Mouse (Mus musculus) induced T-regulatory cell, adult 2 months (primary cell): Measurements from ENCODE around the gene Kif26b.

Source experiments
- DNase-seq: peaks from one replicate; pipeline ENCODE4 v3.0.0-alpha.2; 2012; ENCODE audit warnings: low read depth

Kif26b gene

DNA sequence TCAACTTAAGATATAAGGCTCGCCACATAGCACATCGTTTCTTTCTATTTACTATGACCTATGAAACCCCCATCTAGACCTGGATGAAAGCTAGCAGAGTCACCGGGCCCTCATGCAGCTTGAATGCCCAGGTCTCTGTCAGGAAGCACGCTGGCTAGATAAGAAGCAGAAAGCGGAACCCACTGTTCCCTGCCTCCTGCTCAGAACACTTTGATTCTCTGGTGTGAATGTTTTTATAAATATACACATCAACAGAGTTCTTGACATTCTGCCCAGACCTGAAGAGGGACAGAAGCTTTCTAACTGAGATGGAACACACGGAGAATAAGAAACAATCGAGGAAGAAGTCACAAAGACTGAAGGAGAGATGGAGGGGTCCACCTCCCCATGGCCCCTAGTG is 311.4 kb downstream of the Kif26b start:
- no peak for DNase-seq

DNA sequence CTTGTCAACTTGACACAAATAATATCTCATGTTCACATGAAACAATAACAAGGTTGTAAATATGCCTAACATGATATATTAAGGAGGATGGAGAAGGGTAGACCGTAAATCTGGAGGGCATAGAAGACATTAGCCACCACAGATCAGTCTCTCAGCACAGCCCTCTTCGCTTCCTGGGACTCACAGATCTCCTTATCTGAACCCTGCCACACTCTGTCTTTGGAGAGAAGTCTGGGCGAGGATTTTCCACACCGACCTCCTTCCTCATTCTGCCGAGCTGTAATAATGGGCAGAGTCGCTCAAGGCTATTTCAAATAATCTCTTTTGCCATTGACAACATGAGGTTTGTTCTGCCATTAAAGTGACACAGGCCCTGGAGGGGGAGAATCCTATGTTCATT is 315.9 kb downstream of the Kif26b start:
- no peak for DNase-seq

DNA sequence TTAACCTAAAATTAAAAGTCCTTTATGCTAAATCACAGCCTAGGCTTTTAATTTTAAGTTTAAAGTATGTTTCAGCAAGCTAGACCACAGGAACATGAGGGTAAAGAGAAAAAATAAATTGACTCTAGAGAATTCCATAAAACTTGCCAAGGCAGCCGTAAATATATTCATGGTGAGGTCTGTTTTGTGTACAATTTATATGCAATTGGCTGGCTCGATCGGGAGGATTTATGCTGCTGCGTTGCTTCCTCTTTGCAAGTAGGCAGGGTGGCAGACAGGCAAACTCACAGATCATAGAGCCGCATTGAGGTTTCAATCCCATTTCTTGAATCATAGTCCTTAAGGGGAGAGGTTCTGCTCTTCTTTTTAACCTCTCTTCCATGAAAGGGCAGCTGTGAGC is 318.6 kb downstream of the Kif26b start:
- no peak for DNase-seq

DNA sequence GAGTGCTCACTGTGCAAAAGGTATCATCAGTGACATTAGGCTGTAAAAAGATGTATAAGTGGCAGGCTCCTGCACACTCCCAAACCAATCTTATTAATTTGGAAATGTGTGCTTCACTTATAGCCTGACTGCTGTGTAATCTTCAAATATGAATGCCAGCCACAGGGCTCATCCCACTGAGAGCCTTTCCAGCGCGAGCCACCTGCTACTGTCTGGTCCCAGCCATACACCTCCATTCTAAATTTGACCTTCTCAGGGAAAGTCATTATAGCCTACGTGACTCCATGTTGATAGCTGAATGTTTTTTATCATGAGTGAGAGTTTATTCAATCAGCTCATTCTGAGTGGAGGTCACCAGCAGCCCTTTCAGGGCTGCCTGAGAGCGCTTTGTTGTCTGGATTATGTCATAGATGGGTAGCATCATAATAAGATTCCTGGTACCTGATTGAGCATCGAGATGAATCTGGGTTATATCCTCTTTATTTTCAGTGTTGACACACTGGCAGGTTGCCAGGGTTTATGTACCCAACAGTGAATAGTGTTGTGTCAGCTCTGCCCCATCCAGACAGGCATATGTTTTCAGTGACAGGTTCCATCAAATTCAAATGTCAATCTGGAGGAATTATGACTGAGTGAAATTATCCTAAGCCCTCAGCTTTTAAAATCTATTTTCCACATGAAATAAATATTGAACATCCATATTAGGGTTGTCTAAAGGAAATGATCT is 319.6 kb downstream of the Kif26b start:
- no peak for DNase-seq

DNA sequence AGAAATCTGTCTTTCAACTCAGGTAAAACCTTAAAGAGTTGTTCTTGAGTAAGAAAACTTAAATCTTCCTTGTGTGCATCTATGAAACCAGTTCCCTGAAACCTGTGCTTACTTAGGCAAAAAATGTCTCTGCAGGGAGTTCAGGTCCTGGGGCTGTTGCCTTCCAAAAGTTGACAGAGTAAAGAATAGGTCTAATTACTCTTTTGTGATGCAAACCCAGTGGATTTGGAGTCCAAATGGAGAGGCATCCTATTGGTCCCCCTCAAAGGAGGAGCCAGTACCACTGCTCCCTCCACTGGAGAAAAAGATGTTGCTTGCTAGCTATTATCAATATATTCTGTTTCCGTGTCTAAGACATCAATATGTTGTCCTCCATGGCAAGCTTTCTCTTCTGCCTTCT is 321.6 kb downstream of the Kif26b start:
- no peak for DNase-seq

DNA sequence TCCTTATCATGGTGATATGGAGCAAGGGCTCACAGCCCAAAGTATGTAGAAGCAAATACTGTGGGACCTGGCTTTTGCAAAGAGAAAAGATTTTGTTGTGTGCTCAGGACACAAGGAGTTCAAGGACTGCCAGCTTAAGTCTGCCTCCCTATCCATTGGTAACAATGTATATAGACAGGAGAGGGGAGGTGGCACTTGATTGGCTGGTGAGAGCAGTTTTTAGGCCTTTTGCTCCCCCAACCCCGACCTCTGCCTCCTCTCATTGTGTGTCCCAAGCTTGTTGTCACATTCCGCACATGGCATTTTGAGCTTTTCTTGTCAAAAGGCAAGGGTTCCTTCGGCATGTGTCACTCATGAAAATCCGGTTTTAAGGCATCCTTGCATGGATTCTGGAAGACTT is 326.0 kb downstream of the Kif26b start:
- no peak for DNase-seq

DNA sequence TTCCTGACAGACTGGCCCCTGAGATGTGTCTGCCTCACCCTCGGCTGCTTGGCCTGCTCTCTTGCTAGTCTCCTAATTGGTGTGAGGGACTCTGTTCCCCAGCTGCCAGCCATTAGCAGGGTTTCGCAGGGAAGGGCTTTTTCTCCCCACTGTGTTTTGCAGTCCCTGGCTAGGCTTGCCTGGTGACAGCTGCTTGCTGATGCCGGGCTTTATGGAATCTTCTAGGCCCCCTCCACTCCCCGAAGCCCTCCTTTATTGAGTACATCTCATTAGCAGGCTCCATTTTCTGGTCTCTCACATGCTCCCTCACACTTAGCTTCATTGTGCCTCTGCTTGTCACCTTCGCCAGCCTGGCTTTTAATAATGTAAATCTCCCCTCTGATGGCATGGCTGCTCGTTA is 327.0 kb downstream of the Kif26b start:
- no peak for DNase-seq

GRCm38 (mm10) chr1:178860671-178861391 is 331.9 kb downstream of the Kif26b start:
- DNase-seq: no peak

GRCm38 (mm10) chr1:178861392-178861762 is 332.5 kb downstream of the Kif26b start:
- no peak for DNase-seq

DNA sequence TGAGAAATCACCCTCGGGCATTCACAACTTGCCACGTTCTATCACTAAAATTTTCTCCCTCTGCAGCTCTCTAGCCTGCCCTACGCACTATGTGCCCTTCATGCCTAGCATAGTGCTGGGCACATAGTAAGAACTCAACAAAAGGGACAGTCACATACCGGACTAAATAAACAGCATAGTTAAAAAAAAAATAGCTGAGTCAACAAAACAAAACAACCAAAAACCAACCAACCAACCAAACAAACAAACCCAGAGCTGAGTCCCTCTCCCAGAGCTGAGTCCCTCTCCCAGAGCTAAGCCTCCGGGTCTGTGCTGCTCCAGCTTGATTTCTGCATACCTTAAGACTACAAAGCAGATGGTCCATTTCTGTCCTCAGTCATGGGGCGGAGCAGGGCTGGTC is 334.8 kb downstream of the Kif26b start:
- DNase-seq: no peak

DNA sequence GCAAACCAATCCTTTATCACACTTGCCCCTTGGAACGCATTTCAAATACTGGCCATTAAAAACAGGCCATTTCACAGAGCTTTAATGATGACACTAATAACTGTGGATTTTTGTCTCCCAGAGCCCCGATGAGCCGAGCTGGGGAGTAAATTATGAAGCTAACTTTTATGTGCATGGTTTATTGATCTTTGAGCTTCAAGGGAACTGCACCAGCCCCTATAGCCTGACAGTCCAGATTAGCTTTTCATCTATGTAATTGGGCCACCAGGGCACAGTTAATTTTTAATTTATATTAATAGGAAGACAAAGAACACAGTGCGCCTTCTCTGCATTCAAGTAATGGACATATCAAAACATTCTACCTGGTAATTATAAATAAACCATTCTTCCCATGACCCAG is 335.4 kb downstream of the Kif26b start:
- no peak for DNase-seq

DNA sequence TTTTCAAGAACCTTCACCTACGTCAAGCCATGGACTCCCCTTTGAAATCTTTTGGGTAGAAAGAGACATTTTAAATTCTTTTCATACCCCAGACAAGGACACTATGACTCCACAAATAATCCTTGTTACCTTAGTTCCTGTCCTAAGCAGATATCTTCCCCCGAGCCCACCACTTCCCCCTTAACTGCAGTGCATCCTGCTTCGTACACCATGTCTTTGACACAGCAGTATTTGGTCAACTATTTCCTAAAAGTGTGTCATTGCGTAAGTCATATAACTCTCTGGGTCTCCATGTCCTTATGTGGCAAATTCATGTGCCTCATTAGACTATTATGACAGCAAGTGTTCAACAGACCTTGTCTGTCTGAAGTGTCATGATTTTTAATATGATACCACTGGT is 337.8 kb downstream of the Kif26b start:
- no peak for DNase-seq

DNA sequence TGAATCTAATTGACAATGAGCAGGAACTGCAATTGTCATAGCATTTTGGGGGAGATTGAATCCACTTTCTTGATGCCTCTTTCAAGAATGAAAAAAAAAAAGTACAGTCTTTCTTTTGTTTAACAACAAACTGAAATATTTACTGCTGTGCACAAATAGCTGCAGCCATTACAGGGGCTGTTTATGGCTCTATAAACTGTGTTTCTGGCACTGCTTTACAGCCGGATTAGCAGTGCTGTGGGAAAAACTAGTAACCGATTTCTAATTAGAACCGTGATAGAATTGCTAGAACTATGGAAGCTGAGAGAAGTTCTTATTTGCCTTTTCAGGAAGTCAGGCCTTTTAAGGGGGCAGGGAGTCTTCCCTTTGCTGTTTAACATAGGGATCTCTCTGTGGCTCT is 342.1 kb downstream of the Kif26b start:
- DNase-seq: no peak

DNA sequence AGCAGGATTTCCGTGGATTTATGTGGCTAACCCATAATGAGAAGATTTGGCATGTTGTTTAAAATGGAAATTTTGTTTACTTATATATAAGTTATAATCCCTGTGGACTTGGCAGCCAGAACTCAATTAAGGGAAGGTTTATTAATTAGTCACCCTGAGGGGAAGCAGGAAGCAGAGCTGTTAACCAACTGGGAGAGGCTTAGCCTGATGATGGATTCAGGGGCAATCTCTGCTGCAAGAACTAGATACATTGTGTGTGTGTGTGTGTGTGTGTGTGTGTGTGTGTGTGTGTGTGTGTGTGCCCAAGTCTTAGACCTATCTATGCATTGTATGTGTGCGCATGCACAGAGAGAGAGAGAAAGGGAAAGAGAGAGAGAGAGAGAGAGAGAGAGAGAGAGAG is 348.0 kb downstream of the Kif26b start:
- DNase-seq: no peak

DNA sequence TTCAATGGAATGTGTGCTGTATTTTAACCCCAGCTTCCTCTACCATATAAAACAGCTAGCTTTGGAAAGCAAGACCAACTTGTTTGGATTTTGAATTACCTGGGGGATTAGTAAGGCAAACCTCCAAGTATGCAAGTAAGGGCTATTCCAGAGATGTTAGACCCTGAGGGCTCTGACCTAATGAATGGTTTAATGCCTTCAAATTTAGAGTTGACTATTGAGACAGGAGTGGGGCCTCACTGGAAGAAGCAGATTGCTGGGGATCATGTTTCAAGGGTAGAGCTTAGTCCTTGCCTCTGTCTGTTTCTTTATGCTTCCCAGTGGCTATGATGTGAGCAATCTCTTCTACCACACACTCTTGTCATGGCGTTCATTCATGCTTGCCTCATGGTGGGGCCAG is 349.8 kb downstream of the Kif26b start:
- DNase-seq: no peak

- DNase-seq: no peak
These were observed 352.0 kb downstream of the Kif26b start for GRCm38 (mm10) chr1:178880905-178881304.

- DNase-seq: no peak
These were observed 357.7 kb downstream of the Kif26b start for GRCm38 (mm10) chr1:178886671-178887070.

GRCm38 (mm10) chr1:178892376-178892775 is 363.5 kb downstream of the Kif26b start:
- no peak for DNase-seq

DNA sequence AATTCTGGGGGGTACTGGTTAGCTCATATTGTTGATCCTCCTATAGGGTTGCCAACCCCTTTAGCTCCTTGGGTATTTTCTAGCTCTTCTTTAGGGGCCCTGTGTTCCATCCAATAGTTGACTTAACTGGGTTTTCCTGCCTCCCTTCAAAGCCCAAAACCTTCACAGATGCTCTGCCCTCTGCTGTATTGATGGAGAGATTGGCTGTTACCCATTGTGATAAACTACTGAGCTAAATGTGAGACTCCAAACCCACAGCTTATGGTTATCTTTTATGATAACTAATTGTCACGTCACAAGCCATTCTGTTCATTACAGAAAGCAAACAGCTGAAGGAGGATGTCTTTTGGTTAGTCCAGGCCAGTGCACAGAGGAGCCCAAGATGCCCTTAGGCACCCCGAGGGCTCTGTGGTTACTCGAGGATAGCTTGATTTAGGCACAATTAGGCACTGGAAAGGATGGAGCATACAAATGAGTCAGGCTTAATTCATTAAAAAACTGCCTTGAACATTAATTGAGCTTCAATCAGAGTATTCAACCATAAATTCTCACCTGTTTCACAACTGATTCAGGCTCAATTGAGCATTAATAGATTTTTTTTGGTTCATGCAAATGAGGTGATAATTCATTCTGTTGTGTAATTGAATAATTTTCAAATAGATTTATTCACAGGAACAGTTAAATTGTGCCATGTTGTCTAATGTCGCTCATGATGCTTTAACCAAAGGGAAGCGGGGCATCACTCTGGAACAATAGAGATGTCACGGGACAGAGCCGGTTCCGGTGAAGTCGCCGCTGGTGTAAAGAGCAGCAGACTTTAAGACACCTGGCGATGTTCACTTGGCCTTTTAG is 364.5 kb downstream of the Kif26b start:
- no peak for DNase-seq

GRCm38 (mm10) chr1:178894081-178894401 is 365.1 kb downstream of the Kif26b start:
- no peak for DNase-seq

DNA sequence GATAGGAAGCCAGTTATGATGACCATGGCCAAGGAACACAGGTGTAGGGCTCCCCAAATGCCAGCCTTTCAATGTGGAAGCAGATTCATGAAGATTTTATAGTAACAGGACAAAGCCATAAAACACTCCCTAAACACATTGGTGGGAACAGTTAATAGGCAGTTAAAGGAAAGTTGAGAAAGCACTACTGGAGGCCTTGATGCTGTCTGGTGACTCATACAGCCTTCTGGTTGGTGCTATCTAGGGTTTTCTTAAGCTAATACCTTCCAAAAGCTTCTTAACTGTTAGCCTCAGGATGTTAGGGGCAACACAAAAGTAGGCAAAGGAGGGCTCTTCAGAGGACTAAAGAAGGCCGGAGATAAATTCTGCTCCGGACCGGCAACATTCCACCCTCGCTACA is 366.7 kb downstream of the Kif26b start:
- no peak for DNase-seq

- DNase-seq: no peak
These were observed 382.0 kb downstream of the Kif26b start for GRCm38 (mm10) chr1:178910951-178911350.
